Mouse (Mus musculus) spleen, embryonic (tissue): ENCODE measurements around the gene Klc2.
"Not testable (repeated sequence)": the region's sequence is repeated elsewhere in the genome, so short reads cannot be mapped to it uniquely, and the experiment has no call there.

Experiments used
- CTCF ChIA-PET: fragments of 350-600 bp; sonication (Branson Sonifier 250); formaldehyde crosslinking; loops from one replicate; lab custom pipeline; 2022; lab: Charles Lee

The Klc2 gene

GRCm38 (mm10) chr19:5118384-5118698 is at the start of gene Klc2:
Klc2 (minus strand) TSS chr19:5118560.
- CTCF ChIA-PET: no interaction called here

GRCm38 (mm10) chr19:5167477-5167876 is 49.1 kb upstream of the Klc2 start:
- CTCF ChIA-PET: no interaction called here

- CTCF ChIA-PET: interaction anchor here (0.6 to 0.7 kb wide), 3 partner anchors 67 to 1460 kb away, joined by 3 to 9 read pairs (median 3); no protein-coding TSS in a partner anchor
These were observed 46.0 kb upstream of the Klc2 start for GRCm38 (mm10) chr19:5164380-5164779.

- CTCF ChIA-PET: no interaction called here
These were observed 43.6 kb upstream of the Klc2 start for GRCm38 (mm10) chr19:5161913-5162312.

GRCm38 (mm10) chr19:5152261-5152660 is 33.9 kb upstream of the Klc2 start:
- CTCF ChIA-PET: no interaction called here

- CTCF ChIA-PET: interaction anchor here (0.6 kb wide), 1 partner anchor 14 kb away, joined by 3 read pairs; no protein-coding TSS in a partner anchor
These were observed 33.4 kb upstream of the Klc2 start for GRCm38 (mm10) chr19:5151741-5152140.

- CTCF ChIA-PET: interaction anchor here (0.5 to 0.6 kb wide), 2 partner anchors 14 to 408 kb away, joined by 3 read pairs; no protein-coding TSS in a partner anchor
These were observed 33.0 kb upstream of the Klc2 start for GRCm38 (mm10) chr19:5151331-5151730.

GRCm38 (mm10) chr19:5150358-5150757 is 32.0 kb upstream of the Klc2 start:
- CTCF ChIA-PET: no interaction called here

- CTCF ChIA-PET: not testable (repeated sequence)
These were observed 30.7 kb upstream of the Klc2 start for GRCm38 (mm10) chr19:5149041-5149440.

- CTCF ChIA-PET: interaction anchor here (0.7 kb wide), 1 partner anchor 15 kb away, joined by 3 read pairs; no protein-coding TSS in a partner anchor
These were observed 21.3 kb upstream of the Klc2 start for GRCm38 (mm10) chr19:5139640-5140039.

GRCm38 (mm10) chr19:5131237-5131636 is 12.9 kb upstream of the Klc2 start:
- CTCF ChIA-PET: interaction anchor here (0.5 kb wide), 1 partner anchor 1788 kb away, joined by 6 read pairs; no protein-coding TSS in a partner anchor

- CTCF ChIA-PET: interaction anchor here (0.7 kb wide), 1 partner anchor 13 kb away, joined by 3 read pairs; no protein-coding TSS in a partner anchor
These were observed 11.4 kb upstream of the Klc2 start for GRCm38 (mm10) chr19:5129770-5130169.

GRCm38 (mm10) chr19:5124055-5124614 is 5.8 kb upstream of the Klc2 start:
- CTCF ChIA-PET: no interaction called here

GRCm38 (mm10) chr19:5123241-5123640 is 4.9 kb upstream of the Klc2 start:
- CTCF ChIA-PET: no interaction called here

- CTCF ChIA-PET: no interaction called here
These were observed 4.1 kb upstream of the Klc2 start for GRCm38 (mm10) chr19:5122492-5122891.

- CTCF ChIA-PET: interaction anchor here (0.6 to 0.7 kb wide), 2 partner anchors 12 to 44 kb away, joined by 3 read pairs; no protein-coding TSS in a partner anchor
These were observed 621 bp downstream of the Klc2 start for GRCm38 (mm10) chr19:5117494-5118383.

GRCm38 (mm10) chr19:5113783-5114182 is 4.6 kb downstream of the Klc2 start:
- CTCF ChIA-PET: no interaction called here

- CTCF ChIA-PET: interaction anchor here (1.2 kb wide), 1 partner anchor 31 kb away, joined by 3 read pairs; no protein-coding TSS in a partner anchor
These were observed 8.5 kb downstream of the Klc2 start for GRCm38 (mm10) chr19:5109659-5110453.

- CTCF ChIA-PET: interaction anchor here (0.6 to 1.2 kb wide), 2 partner anchors 32 to 318 kb away, joined by 3 read pairs; no protein-coding TSS in a partner anchor
These were observed 9.7 kb downstream of the Klc2 start for GRCm38 (mm10) chr19:5108702-5109101.

GRCm38 (mm10) chr19:5108271-5108575 is 10.1 kb downstream of the Klc2 start:
- CTCF ChIA-PET: interaction anchor here (0.6 kb wide), 1 partner anchor 319 kb away, joined by 3 read pairs; no protein-coding TSS in a partner anchor

- CTCF ChIA-PET: interaction anchor here (0.6 kb wide), 1 partner anchor 319 kb away, joined by 3 read pairs; no protein-coding TSS in a partner anchor
These were observed 10.6 kb downstream of the Klc2 start for GRCm38 (mm10) chr19:5107556-5108270.
